Mouse (Mus musculus): Measurements from ENCODE around the gene Kansl3. TPM values are rescaled to one million over a fixed set of nuclear protein-coding genes. Genes with fewer than 3 reads are reported as not detected.
A peak's percentile ranks its signal among the peaks of the same experiment; 100 is the strongest.

Gene Kansl3
- total and polyA plus RNA-seq, 3 experiments = 47.3 to 50.0 (median 48.7) TPM

- no peaks in the 10 kb centered on the region for H3K27me3 ChIP-seq (ENCODE audit: insufficient read depth, low read length)
- H3K4me1 ChIP-seq (ENCODE audit: insufficient read depth, low read depth, low read length) = no peaks in the 10 kb centered on the region; the same call in 1 of the 2 replicates
- TF ChIP-seq POLR2AphosphoS5 (IDR thresholded peaks at IDR 0.05; ENCODE audit: insufficient replicate concordance, low read depth, low read length) (no peak), TAL1 (conservative IDR thresholded peaks at IDR 0.05; ENCODE audit: low read depth, low read length) (no peak), GATA2 (IDR thresholded peaks at IDR 0.05; ENCODE audit: borderline replicate concordance, low read depth, low read length) (no peak), GATA1 (IDR thresholded peaks at IDR 0.05; ENCODE audit: borderline replicate concordance, low read length) (no peak), CTCF (IDR thresholded peaks at IDR 0.05; ENCODE audit: low read depth, low read length) (no peak; the same call in 1 of the 2 replicates)
- DNase-seq (ENCODE audit: low spot score) = peak; percentile 52
- H3K4me3 ChIP-seq (ENCODE audit: low read depth, low read length) = no peak overlapping the region
- peaks cover 62% of the 10 kb centered on the region for H3K36me3 ChIP-seq (replicated peaks)
- no peaks in the 10 kb centered on the region for H3K9me3 ChIP-seq (replicated peaks)
- ATAC-seq (ENCODE audit: extremely low read depth, insufficient number of reproducible peaks, low FRiP score, poor library complexity, severe bottlenecking) = no peak
These were observed 45.1 kb downstream of the Kansl3 start for GRCm38 (mm10) chr1:36323746-36324448.

GRCm38 (mm10) chr1:36323076-36323475, 45.9 kb downstream of the Kansl3 start:
- no peak for DNase-seq (ENCODE audit: low spot score)
- TF ChIP-seq CTCF (IDR thresholded peaks at IDR 0.05; ENCODE audit: low read depth, low read length) = no peak
- TF ChIP-seq GATA1 (IDR thresholded peaks at IDR 0.05; ENCODE audit: borderline replicate concordance, low read length) = no peak
- TF ChIP-seq POLR2AphosphoS5 (IDR thresholded peaks at IDR 0.05; ENCODE audit: insufficient replicate concordance, low read depth, low read length) = no peak
- no peak for TF ChIP-seq GATA2 (IDR thresholded peaks at IDR 0.05; ENCODE audit: borderline replicate concordance, low read depth, low read length)
- TF ChIP-seq TAL1 (conservative IDR thresholded peaks at IDR 0.05; ENCODE audit: low read depth, low read length) = no peak
- Histone ChIP-seq H3K4me1 (ENCODE audit: insufficient read depth, low read depth, low read length) (no peaks in the 10 kb centered on the region; the same call in 1 of the 2 replicates), H3K9me3 (replicated peaks) (no peaks in the 10 kb centered on the region), H3K4me3 (ENCODE audit: low read depth, low read length) (no peak overlapping the region), H3K36me3 (replicated peaks) (peaks cover 71% of the 10 kb centered on the region), H3K27me3 (ENCODE audit: insufficient read depth, low read length) (no peaks in the 10 kb centered on the region)
- ATAC-seq (ENCODE audit: extremely low read depth, insufficient number of reproducible peaks, low FRiP score, poor library complexity, severe bottlenecking) = no peak

- Histone ChIP-seq H3K36me3 (replicated peaks) (peaks cover 72% of the 10 kb centered on the region), H3K4me3 (ENCODE audit: low read depth, low read length) (no peak overlapping the region), H3K4me1 (ENCODE audit: insufficient read depth, low read depth, low read length) (peaks cover 2% of the 10 kb centered on the region; the same call in 1 of the 2 replicates), H3K9me3 (replicated peaks) (no peaks in the 10 kb centered on the region), H3K27me3 (ENCODE audit: insufficient read depth, low read length) (no peaks in the 10 kb centered on the region; the same call in 1 of the 2 replicates)
- ATAC-seq (ENCODE audit: extremely low read depth, insufficient number of reproducible peaks, low FRiP score, poor library complexity, severe bottlenecking) (peak; percentile 3; the same call in 1 of the 2 replicates), DNase-seq (ENCODE audit: low spot score) (no peak)
- TF ChIP-seq POLR2AphosphoS5 (IDR thresholded peaks at IDR 0.05; ENCODE audit: insufficient replicate concordance, low read depth, low read length) (no peak), CTCF (IDR thresholded peaks at IDR 0.05; ENCODE audit: low read depth, low read length) (no peak), GATA2 (IDR thresholded peaks at IDR 0.05; ENCODE audit: borderline replicate concordance, low read depth, low read length) (no peak), TAL1 (conservative IDR thresholded peaks at IDR 0.05; ENCODE audit: low read depth, low read length) (no peak), GATA1 (IDR thresholded peaks at IDR 0.05; ENCODE audit: borderline replicate concordance, low read length) (no peak)
These were observed 47.0 kb downstream of the Kansl3 start for GRCm38 (mm10) chr1:36321829-36322573.

DNA sequence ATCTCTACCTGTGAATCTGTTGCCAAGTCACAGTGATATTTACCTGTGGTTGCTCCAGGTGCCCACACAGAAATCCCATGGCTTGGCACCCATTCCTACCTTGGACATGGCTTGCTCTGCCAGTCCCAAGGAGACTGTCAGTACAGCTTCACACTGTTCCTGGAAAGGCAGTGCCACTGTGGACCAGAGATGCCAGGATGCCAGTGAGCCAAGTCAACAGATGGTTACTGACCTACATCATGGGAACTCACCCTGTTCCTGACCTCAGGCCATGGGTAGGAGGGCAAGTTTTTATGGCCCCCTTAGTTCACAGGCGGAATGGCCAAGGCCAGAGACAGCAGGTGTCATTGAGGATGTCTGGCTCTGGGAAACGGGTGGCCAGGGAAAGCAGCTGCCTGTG, 47.8 kb downstream of the Kansl3 start:
- Histone ChIP-seq H3K4me3 (ENCODE audit: low read depth, low read length) (no peak overlapping the region), H3K36me3 (replicated peaks) (peaks cover 80% of the 10 kb centered on the region), H3K27me3 (ENCODE audit: insufficient read depth, low read length) (no peaks in the 10 kb centered on the region; the same call in 1 of the 2 replicates), H3K4me1 (ENCODE audit: insufficient read depth, low read depth, low read length) (peaks cover 2% of the 10 kb centered on the region; the same call in 1 of the 2 replicates), H3K9me3 (replicated peaks) (no peaks in the 10 kb centered on the region)
- no peak for ATAC-seq (ENCODE audit: extremely low read depth, insufficient number of reproducible peaks, low FRiP score, poor library complexity, severe bottlenecking)
- TF ChIP-seq GATA2 (IDR thresholded peaks at IDR 0.05; ENCODE audit: borderline replicate concordance, low read depth, low read length) (no peak), CTCF (IDR thresholded peaks at IDR 0.05; ENCODE audit: low read depth, low read length) (no peak), TAL1 (conservative IDR thresholded peaks at IDR 0.05; ENCODE audit: low read depth, low read length) (no peak), POLR2AphosphoS5 (IDR thresholded peaks at IDR 0.05; ENCODE audit: insufficient replicate concordance, low read depth, low read length) (no peak), GATA1 (IDR thresholded peaks at IDR 0.05; ENCODE audit: borderline replicate concordance, low read length) (no peak)
- no peak for DNase-seq (ENCODE audit: low spot score)

GRCm38 (mm10) chr1:36315776-36316100, 53.2 kb downstream of the Kansl3 start:
- H3K36me3 ChIP-seq (replicated peaks) = peaks cover 95% of the 10 kb centered on the region
- H3K27me3 ChIP-seq (ENCODE audit: insufficient read depth, low read length) = no peaks in the 10 kb centered on the region; the same call in 1 of the 2 replicates

More at GRCm38 (mm10) chr1:36315776-36316100, 53.2 kb downstream of the Kansl3 start:
- Histone ChIP-seq H3K4me1 (ENCODE audit: insufficient read depth, low read depth, low read length) (peaks cover 24% of the 10 kb centered on the region), H3K9me3 (replicated peaks) (no peaks in the 10 kb centered on the region), H3K4me3 (ENCODE audit: low read depth, low read length) (no peak overlapping the region)
- TF ChIP-seq GATA2 (IDR thresholded peaks at IDR 0.05; ENCODE audit: borderline replicate concordance, low read depth, low read length) (no peak), CTCF (IDR thresholded peaks at IDR 0.05; ENCODE audit: low read depth, low read length) (0 out of 2 replicates have a peak, but pooled peaks have one; percentile 11)
- ATAC-seq (ENCODE audit: extremely low read depth, insufficient number of reproducible peaks, low FRiP score, poor library complexity, severe bottlenecking) (no peak), DNase-seq (ENCODE audit: low spot score) (no peak)

Measured in G1E (cell line).